Mouse (Mus musculus) layer of hippocampus, adult 8-10 months (tissue): ENCODE measurements around the gene Poll. TPM values are rescaled to one million over a fixed set of nuclear protein-coding genes. Genes with fewer than 3 reads are reported as not detected.

ENCODE experiments used
- DNase-seq, 2 experiments: peaks; one replicate each; pipeline ENCODE4 v3.0.0; 2022; ENCODE audit warnings: low spot score in 2 of 2
- total RNA-seq, 4 experiments: library from RNA; stranded (reverse); gene quantifications; 2 replicates each; pipeline ENCODE4 v1.2.4; 2022

Poll gene
- total RNA-seq: 1 to 10 TPM; 8.9 to 9.9 (median 9.4) TPM

GRCm38 (mm10) chr19:45560153-45560890, at the start of gene Poll, which contains the start of gene Gm17018:
Poll (minus strand) TSS chr19:45560531.
Gm17018 (plus strand) TSS chr19:45560615.
- peak; percentile 79 for DNase-seq

GRCm38 (mm10) chr19:45608648-45609339, 48.5 kb upstream of the Poll start:
- DNase-seq: no peak

- DNase-seq: no peak
These were observed 47.1 kb upstream of the Poll start for GRCm38 (mm10) chr19:45607479-45607878.

GRCm38 (mm10) chr19:45606701-45607100, 46.4 kb upstream of the Poll start:
- DNase-seq: no peak

- no peak for DNase-seq
These were observed 42.3 kb upstream of the Poll start for GRCm38 (mm10) chr19:45602606-45603005.

GRCm38 (mm10) chr19:45597106-45597505, 36.8 kb upstream of the Poll start:
- no peak for DNase-seq

GRCm38 (mm10) chr19:45596434-45596833, 36.1 kb upstream of the Poll start:
- no peak for DNase-seq

GRCm38 (mm10) chr19:45596019-45596418, 35.7 kb upstream of the Poll start:
- DNase-seq: no peak

- DNase-seq: no peak
These were observed 35.1 kb upstream of the Poll start for GRCm38 (mm10) chr19:45595481-45595880.

GRCm38 (mm10) chr19:45594079-45594478, 33.7 kb upstream of the Poll start:
- no peak for DNase-seq

GRCm38 (mm10) chr19:45592916-45593315, 32.6 kb upstream of the Poll start:
- no peak for DNase-seq

GRCm38 (mm10) chr19:45591704-45592103, 31.4 kb upstream of the Poll start:
- DNase-seq: no peak

GRCm38 (mm10) chr19:45589761-45590160, 29.4 kb upstream of the Poll start:
- DNase-seq: peak in 1 of 2 experiments; percentile 44

- DNase-seq: no peak
These were observed 27.4 kb upstream of the Poll start for GRCm38 (mm10) chr19:45587509-45588292.

GRCm38 (mm10) chr19:45586850-45587249, 26.5 kb upstream of the Poll start:
- no peak for DNase-seq

- no peak for DNase-seq
These were observed 24.7 kb upstream of the Poll start for GRCm38 (mm10) chr19:45584856-45585620.

- DNase-seq: no peak
These were observed 22.8 kb upstream of the Poll start for GRCm38 (mm10) chr19:45583136-45583535.

- DNase-seq: no peak
These were observed 21.8 kb upstream of the Poll start for GRCm38 (mm10) chr19:45582161-45582560.

GRCm38 (mm10) chr19:45581257-45581656, 20.9 kb upstream of the Poll start:
- peak in 1 of 2 experiments; percentile 60 for DNase-seq

GRCm38 (mm10) chr19:45580235-45580634, 19.9 kb upstream of the Poll start:
- no peak for DNase-seq

GRCm38 (mm10) chr19:45579416-45579815, 19.1 kb upstream of the Poll start:
- no peak for DNase-seq
